Mouse (Mus musculus): ENCODE data around the gene Phf8. TPM values are rescaled to one million over a fixed set of nuclear protein-coding genes. Genes with fewer than 3 reads are reported as not detected.
A peak's percentile ranks its signal among the peaks of the same experiment; 100 is the strongest.
"Not testable (repeated sequence)": the region's sequence is repeated elsewhere in the genome, so short reads cannot be mapped to it uniquely, and the experiment has no call there.

The Phf8 gene
- total RNA-seq (2021) = 10 to 100 TPM; 12.2 to 12.5 TPM
- long read RNA-seq, experiment 1, partial matches to known transcripts = 0 of 3 reads
- long read RNA-seq, experiment 1, other reads (novel, unspliced or antisense) = 3 of 3 reads
- long read RNA-seq, experiment 2, full-length matches to known transcripts = 3 of 5 reads
- long read RNA-seq, experiment 2, partial matches to known transcripts = 0 of 5 reads
- long read RNA-seq, experiment 2, other reads (novel, unspliced or antisense) = 2 of 5 reads

- peak; percentile 93 for DNase-seq
These were observed at the start of gene Phf8 for GRCm38 (mm10) chrX:151520458-151521322. Phf8 (plus strand) TSS chrX:151520672.

DNA sequence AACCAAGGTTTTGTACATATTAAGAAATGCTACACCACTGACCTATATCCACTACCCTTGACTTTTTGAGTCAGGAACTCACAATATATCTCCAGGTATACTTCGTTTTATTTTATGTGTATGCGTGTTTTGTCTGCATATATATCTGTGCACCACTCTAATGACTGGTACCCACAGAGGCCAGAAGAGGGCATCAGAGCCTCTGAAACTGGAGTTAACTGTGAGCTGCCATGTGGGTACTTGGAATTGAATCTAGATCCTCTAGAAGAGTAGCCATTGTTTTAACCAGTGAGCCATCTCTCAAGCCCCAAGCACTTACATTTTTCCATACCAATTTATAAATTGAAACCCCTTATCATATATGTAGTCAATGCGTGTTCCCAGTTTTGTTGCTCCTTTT, 32.3 kb upstream of the Phf8 start:
- DNase-seq = no peak

- not testable (repeated sequence) for DNase-seq
These were observed 27.2 kb upstream of the Phf8 start for GRCm38 (mm10) chrX:151493269-151493668.

DNA sequence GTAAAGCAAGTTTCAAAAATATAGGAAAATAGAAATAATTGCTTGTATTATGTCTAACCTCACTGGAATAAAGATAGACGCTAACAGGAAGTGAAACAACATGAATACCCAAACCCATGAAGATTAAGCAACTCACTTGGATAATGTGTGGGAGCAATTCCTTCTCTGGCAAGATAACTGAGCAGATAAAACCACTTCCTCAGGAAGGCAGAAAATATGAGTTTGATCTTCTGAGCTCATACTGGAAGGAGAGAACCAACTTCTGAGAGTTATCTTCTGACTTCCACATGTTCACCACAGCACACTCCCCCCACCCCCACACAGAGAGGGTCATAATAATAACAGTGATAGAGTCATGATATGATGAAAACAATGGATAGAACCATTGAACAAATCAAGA, 23.9 kb upstream of the Phf8 start:
- no peak for DNase-seq

DNA sequence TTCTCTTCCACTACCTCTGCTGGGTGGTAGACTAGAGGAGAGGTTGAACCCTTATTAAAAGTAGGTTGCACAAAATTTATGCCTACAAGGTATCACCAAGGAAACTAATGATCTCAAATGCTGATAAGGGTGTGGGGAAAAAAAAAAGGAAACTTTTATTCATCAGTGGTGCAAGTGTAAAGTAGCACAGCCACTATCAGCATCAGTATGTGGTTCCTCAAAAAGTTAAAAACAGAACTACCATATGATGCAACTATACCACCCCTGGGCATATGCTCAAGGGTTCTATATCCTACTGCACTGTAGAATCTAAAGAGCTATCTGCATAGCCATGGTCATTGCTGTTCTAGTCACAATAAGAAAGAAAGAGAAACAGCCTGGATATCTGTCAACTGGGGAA, 11.9 kb upstream of the Phf8 start:
- no peak for DNase-seq

GRCm38 (mm10) chrX:151509906-151510305, 10.6 kb upstream of the Phf8 start:
- no peak for DNase-seq

- DNase-seq = no peak
These were observed 7.4 kb upstream of the Phf8 start for GRCm38 (mm10) chrX:151513066-151513465.

- DNase-seq = no peak
These were observed 6.8 kb upstream of the Phf8 start for GRCm38 (mm10) chrX:151513694-151514093.

DNA sequence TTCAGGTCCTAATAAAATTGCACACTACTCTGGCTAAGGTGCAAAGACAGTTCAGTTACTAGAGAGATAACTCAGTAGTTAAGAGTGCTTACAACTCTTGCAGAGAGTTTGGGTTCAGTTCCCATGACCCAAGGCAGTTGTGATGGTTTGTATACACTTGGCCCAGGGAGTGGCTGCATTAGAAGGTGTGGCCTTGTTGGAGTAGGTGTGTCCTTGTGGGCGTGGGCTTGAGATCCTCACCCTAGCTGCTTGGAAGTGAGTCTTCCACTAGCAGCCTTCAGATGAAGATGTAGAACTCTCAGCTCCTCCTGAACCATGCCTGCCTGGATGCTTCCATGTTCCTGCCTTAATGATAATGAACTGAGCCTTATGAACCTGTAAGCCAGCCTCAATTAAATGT, 2.3 kb upstream of the Phf8 start:
- no peak for DNase-seq

GRCm38 (mm10) chrX:151520127-151520457, 380 bp upstream of the Phf8 start:
- DNase-seq = no peak

- DNase-seq = peak; percentile 5
These were observed 1.5 kb downstream of the Phf8 start for GRCm38 (mm10) chrX:151521786-151522522.

- no peak for DNase-seq
These were observed 32.9 kb downstream of the Phf8 start for GRCm38 (mm10) chrX:151553356-151553755.

DNA sequence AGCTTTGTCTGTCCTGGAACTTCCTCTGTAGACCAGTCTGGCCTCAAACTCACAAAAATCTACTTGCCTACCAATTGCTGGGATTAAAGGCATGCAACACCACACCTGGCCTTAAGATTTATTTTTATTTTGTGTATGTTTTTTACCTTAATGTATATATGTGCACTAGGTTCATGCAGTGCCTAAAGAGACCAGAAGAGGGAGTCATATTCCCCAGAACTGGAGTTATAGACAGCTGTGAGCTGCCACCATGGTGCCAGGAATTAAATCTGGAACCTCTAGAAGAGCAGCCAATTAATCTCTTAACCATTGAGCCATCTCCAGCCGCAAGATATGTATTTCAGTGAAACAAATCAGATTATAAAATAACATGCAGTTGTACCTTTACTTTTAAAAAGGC, 54.7 kb downstream of the Phf8 start:
- DNase-seq = no peak

- DNase-seq = no peak
These were observed 122.9 kb downstream of the Phf8 start for GRCm38 (mm10) chrX:151643386-151643785.

DNA sequence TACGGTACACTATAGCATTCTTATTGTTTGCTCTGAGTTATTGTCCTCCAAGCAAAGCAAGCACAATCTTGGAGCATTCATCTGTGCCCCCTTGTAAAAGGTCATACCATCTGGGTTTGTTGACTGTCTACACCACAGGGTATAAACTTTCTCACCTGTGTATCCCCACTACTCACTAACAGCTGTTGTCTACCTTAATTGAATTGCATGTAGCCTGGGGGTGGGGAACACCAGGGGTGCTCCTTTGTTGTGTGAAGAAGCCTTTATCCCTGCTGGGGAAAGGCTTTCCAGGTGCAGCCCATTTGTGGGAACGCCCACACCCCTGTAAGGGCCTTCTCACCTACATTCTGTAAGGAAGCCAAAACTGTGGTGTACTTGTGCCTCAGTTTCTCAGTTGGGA, 133.3 kb downstream of the Phf8 start:
- no peak for DNase-seq

- no peak for DNase-seq
These were observed 154.2 kb downstream of the Phf8 start for GRCm38 (mm10) chrX:151674492-151675171.

Other genes starting within 250 kb of the Phf8 start
- gene Fam120c, start 176.5 kb upstream of the Phf8 start, total RNA-seq (2021) = 10 to 100 TPM; 19.2 to 20.9 TPM